Mouse (Mus musculus) common myeloid progenitor, adult 5-6 weeks (primary cell): Measurements from ENCODE around the gene Olfr1487. TPM values are rescaled to one million over a fixed set of nuclear protein-coding genes. Genes with fewer than 3 reads are reported as not detected.
"Not testable (repeated sequence)": the region's sequence is repeated elsewhere in the genome, so short reads cannot be mapped to it uniquely, and the experiment has no call there.

Source experiments
- ATAC-seq: replicated peaks from 2 replicates; pipeline ENCODE4 v1.8.0; 2016; ENCODE audit warnings: low read depth, mild to moderate bottlenecking, moderate TSS enrichment, inconsistent platforms; ENCODE audit not compliant: poor library complexity, severe bottlenecking
- total RNA-seq: library from RNA; stranded (forward); fragments of 200-1000, 187-1606 nt; gene quantifications from 2 replicates; pipeline ENCODE4 v1.2.3, GENCODE M21; 2017

Gene Olfr1487
- total RNA-seq = not detected in 2 replicates

GRCm38 (mm10) chr19:13617075-13617474, at the start of gene Olfr1487:
Gene Olfr1487 (plus strand): TSS chr19:13617375.
- ATAC-seq = not testable (repeated sequence)

- ATAC-seq = no peak
These were observed 34.0 kb upstream of the Olfr1487 start, which contains the start of gene Olfr1484 for GRCm38 (mm10) chr19:13583211-13583610. Gene Olfr1484 (plus strand): TSS chr19:13583511.

GRCm38 (mm10) chr19:13631321-13631720, 14.1 kb downstream of the Olfr1487 start, which contains the start of gene Olfr1489:
Gene Olfr1489 (plus strand): TSS chr19:13631621.
- ATAC-seq = no peak

GRCm38 (mm10) chr19:13650791-13651190, 33.6 kb downstream of the Olfr1487 start, which contains the start of gene Olfr1490:
Gene Olfr1490 (plus strand): TSS chr19:13651091.
- ATAC-seq = no peak

Other genes starting within 250 kb of the Olfr1487 start
- gene Olfr1469, start 209.5 kb upstream of the Olfr1487 start, total RNA-seq = not detected in 2 replicates
- gene Olfr1471, start 174.0 kb upstream of the Olfr1487 start, total RNA-seq = not detected in 2 replicates
- not detected in 2 replicates for gene Olfr1472, start 161.3 kb upstream of the Olfr1487 start, total RNA-seq
- gene Olfr1474, start 147.8 kb upstream of the Olfr1487 start, total RNA-seq = not detected in 2 replicates
- gene Olfr1475, start 137.2 kb upstream of the Olfr1487 start, total RNA-seq = not detected in 2 replicates
- gene Olfr1477, start 116.8 kb upstream of the Olfr1487 start, total RNA-seq = not detected in 2 replicates
- not detected in 2 replicates for gene Olfr1480, start 89.5 kb upstream of the Olfr1487 start, total RNA-seq
- gene Olfr1484, start 33.9 kb upstream of the Olfr1487 start, total RNA-seq = not detected in 2 replicates
- not detected in 2 replicates for gene Olfr1489, start 14.2 kb downstream of the Olfr1487 start, total RNA-seq
- not detected in 2 replicates for gene Olfr1490, start 33.7 kb downstream of the Olfr1487 start, total RNA-seq
- not detected in 2 replicates for gene Olfr1491, start 79.9 kb downstream of the Olfr1487 start, total RNA-seq
- gene Olfr1493-ps1, start 105.9 kb downstream of the Olfr1487 start, total RNA-seq = not detected in 2 replicates
- not detected in 2 replicates for gene Olfr1494, start 122.4 kb downstream of the Olfr1487 start, total RNA-seq
- gene Olfr1495, start 147.2 kb downstream of the Olfr1487 start, total RNA-seq = not detected in 2 replicates
- not detected in 2 replicates for gene Olfr1496, start 160.5 kb downstream of the Olfr1487 start, total RNA-seq
- not detected in 2 replicates for gene Olfr1497, start 180.8 kb downstream of the Olfr1487 start, total RNA-seq
- not detected in 2 replicates for gene Olfr1499, start 202.1 kb downstream of the Olfr1487 start, total RNA-seq
- gene Olfr1500, start 213.1 kb downstream of the Olfr1487 start, total RNA-seq = not detected in 2 replicates
- gene Olfr1501, start 233.3 kb downstream of the Olfr1487 start, total RNA-seq = not detected in 2 replicates
- not detected in 2 replicates for gene Olfr1502, start 244.4 kb downstream of the Olfr1487 start, total RNA-seq